Mouse (Mus musculus) gastrocnemius, adult 18-20 months (tissue): ENCODE measurements at regions not wholly inside any gene's neighbourhood (a gene's known extent, or its start where the extent isn't known, plus 50 kb on each side); places are given as distances from the start of the nearest gene placed in this dataset.

Experiments used
- DNase-seq: peaks from one replicate; pipeline ENCODE4 v3.0.0; 2021; ENCODE audit warnings: low spot score

GRCm38 (mm10) chr1:90454263-90454662 is 148.5 kb upstream of the Cops8 start:
- DNase-seq: no peak

GRCm38 (mm10) chr1:90457396-90457795 is 145.4 kb upstream of the Cops8 start:
- no peak for DNase-seq

GRCm38 (mm10) chr1:90458176-90458575 is 144.6 kb upstream of the Cops8 start:
- no peak for DNase-seq

GRCm38 (mm10) chr1:90461699-90462098 is 141.1 kb upstream of the Cops8 start:
- no peak for DNase-seq

- no peak for DNase-seq
Observed at GRCm38 (mm10) chr1:90463302-90463701, 139.5 kb upstream of the Cops8 start.

GRCm38 (mm10) chr1:90467646-90468045 is 135.1 kb upstream of the Cops8 start:
- DNase-seq: peak; percentile 27

GRCm38 (mm10) chr1:90470996-90471395 is 131.8 kb upstream of the Cops8 start:
- DNase-seq: no peak

GRCm38 (mm10) chr1:90471806-90472205 is 131.0 kb upstream of the Cops8 start:
- DNase-seq: no peak

- DNase-seq: no peak
Observed at GRCm38 (mm10) chr1:90475060-90475813, 127.5 kb upstream of the Cops8 start.

- no peak for DNase-seq
Observed at GRCm38 (mm10) chr1:90476556-90477243, 126.1 kb upstream of the Cops8 start.

GRCm38 (mm10) chr1:90478839-90479238 is 123.9 kb upstream of the Cops8 start:
- no peak for DNase-seq

- no peak for DNase-seq
Observed at GRCm38 (mm10) chr1:90481247-90481646, 121.5 kb upstream of the Cops8 start.

- DNase-seq: no peak
Observed at GRCm38 (mm10) chr1:90481708-90482107, 121.1 kb upstream of the Cops8 start.

GRCm38 (mm10) chr1:90486349-90486839 is 116.4 kb upstream of the Cops8 start:
- DNase-seq: no peak

GRCm38 (mm10) chr1:90487886-90488285 is 114.9 kb upstream of the Cops8 start:
- DNase-seq: no peak

- no peak for DNase-seq
Observed at GRCm38 (mm10) chr1:90488991-90489390, 113.8 kb upstream of the Cops8 start.

GRCm38 (mm10) chr1:90490335-90490734 is 112.4 kb upstream of the Cops8 start:
- no peak for DNase-seq

GRCm38 (mm10) chr1:90493481-90493880 is 109.3 kb upstream of the Cops8 start:
- DNase-seq: no peak

GRCm38 (mm10) chr1:90495174-90495573 is 107.6 kb upstream of the Cops8 start:
- no peak for DNase-seq

- peak; percentile 99 for DNase-seq
Observed at GRCm38 (mm10) chr1:90497568-90497967, 105.2 kb upstream of the Cops8 start.

- DNase-seq: no peak
Observed at GRCm38 (mm10) chr1:90501373-90501772, 101.4 kb upstream of the Cops8 start.

GRCm38 (mm10) chr1:90502371-90502770 is 100.4 kb upstream of the Cops8 start:
- DNase-seq: no peak
